Mouse (Mus musculus) layer of hippocampus, postnatal 14 days (tissue): ENCODE data around the gene Tmem178. TPM values are rescaled to one million over a fixed set of nuclear protein-coding genes. Genes with fewer than 3 reads are reported as not detected.

Experiments used
- DNase-seq, 2 experiments: peaks; one replicate each; pipeline ENCODE4 v3.0.0; 2021 to 2022; ENCODE audit warnings: low spot score in 2 of 2, mixed read lengths in 1 of 2
- long read RNA-seq, 2 experiments: library from polyadenylated mRNA; stranded (forward); transcript quantifications; one replicate each; pipeline ENCODE4 v2.0.0; 2021
- total RNA-seq, 2 experiments: library from RNA; stranded (reverse); gene quantifications; 2 replicates each; pipeline ENCODE4 v1.2.3; 2021

The Tmem178 gene
- total RNA-seq, result 10 to 100 TPM; 79.3 to 93.2 TPM
- long read RNA-seq, experiment 1, transcript Tmem178-201 (4 exons, 1,696 nt), result major isoform, 81 of 92 reads
- long read RNA-seq, experiment 1, partial matches to known transcripts, result 8 of 92 reads
- long read RNA-seq, experiment 1, other reads (novel, unspliced or antisense), result 3 of 92 reads
- long read RNA-seq, experiment 2, transcript Tmem178-201 (4 exons, 1,696 nt), result major isoform, 83 of 90 reads
- long read RNA-seq, experiment 2, partial matches to known transcripts, result 4 of 90 reads
- long read RNA-seq, experiment 2, other reads (novel, unspliced or antisense), result 3 of 90 reads

- no peak for DNase-seq
Measured at GRCm38 (mm10) chr17:80944530-80945198, at the start of gene Tmem178. Gene Tmem178 (plus strand): TSS chr17:80944632.

- DNase-seq, result no peak
Measured at GRCm38 (mm10) chr17:80896481-80896880, 48.0 kb upstream of the Tmem178 start.

- no peak for DNase-seq
Measured at GRCm38 (mm10) chr17:80897709-80898440, 46.6 kb upstream of the Tmem178 start.

- no peak for DNase-seq
Measured at GRCm38 (mm10) chr17:80899513-80900199, 44.8 kb upstream of the Tmem178 start.

GRCm38 (mm10) chr17:80900200-80900520 is 44.3 kb upstream of the Tmem178 start:
- no peak for DNase-seq

GRCm38 (mm10) chr17:80901885-80902284 is 42.5 kb upstream of the Tmem178 start:
- DNase-seq, result no peak

- DNase-seq, result no peak
Measured at GRCm38 (mm10) chr17:80903121-80903875, 41.1 kb upstream of the Tmem178 start.

GRCm38 (mm10) chr17:80904061-80904460 is 40.4 kb upstream of the Tmem178 start:
- DNase-seq, result no peak

- DNase-seq, result no peak
Measured at GRCm38 (mm10) chr17:80915666-80916065, 28.8 kb upstream of the Tmem178 start.

GRCm38 (mm10) chr17:80919261-80919660 is 25.2 kb upstream of the Tmem178 start:
- no peak for DNase-seq

GRCm38 (mm10) chr17:80921286-80922134 is 22.9 kb upstream of the Tmem178 start:
- peak; percentile 67 to 80 for DNase-seq

- DNase-seq, result no peak
Measured at GRCm38 (mm10) chr17:80925554-80925953, 18.9 kb upstream of the Tmem178 start.

- no peak for DNase-seq
Measured at GRCm38 (mm10) chr17:80927151-80927550, 17.3 kb upstream of the Tmem178 start.

GRCm38 (mm10) chr17:80932716-80933115 is 11.7 kb upstream of the Tmem178 start:
- no peak for DNase-seq

GRCm38 (mm10) chr17:80933401-80934029 is 10.9 kb upstream of the Tmem178 start:
- no peak for DNase-seq

GRCm38 (mm10) chr17:80935807-80936519 is 8.5 kb upstream of the Tmem178 start:
- DNase-seq, result no peak

- DNase-seq, result no peak
Measured at GRCm38 (mm10) chr17:80936521-80936920, 7.9 kb upstream of the Tmem178 start.

- no peak for DNase-seq
Measured at GRCm38 (mm10) chr17:80939833-80940232, 4.6 kb upstream of the Tmem178 start.

- no peak for DNase-seq
Measured at GRCm38 (mm10) chr17:80941857-80942256, 2.6 kb upstream of the Tmem178 start.
